Mouse (Mus musculus) hindbrain, postnatal 0 days (tissue): ENCODE data around the gene A930009A15Rik. TPM values are rescaled to one million over a fixed set of nuclear protein-coding genes. Genes with fewer than 3 reads are reported as not detected.

Source experiments
- ATAC-seq: fragments of 200-750 bp; cut with Nextera tagmentation; 2 replicates; pipeline ENCODE4 v1.8.0; 2017; ENCODE audit warnings: mild to moderate bottlenecking, moderate TSS enrichment, moderate library complexity
- DNase-seq: peaks from one replicate; pipeline ENCODE4 v3.0.0-alpha.2; 2015; ENCODE audit warnings: low spot score
- H3K27ac ChIP-seq: fragments of 300-500 bp; sonication (generic); 2 replicates; pipeline ENCODE4 v1.5.1; 2014; ENCODE audit warnings: mild to moderate bottlenecking
- H3K27me3 ChIP-seq: fragments of 300-500 bp; sonication (generic); 2 replicates; pipeline ENCODE4 v1.6.1; 2014; ENCODE audit warnings: low read length, mixed read lengths; ENCODE audit not compliant: insufficient read depth
- H3K36me3 ChIP-seq: fragments of 300-500 bp; sonication (generic); 2 replicates; pipeline ENCODE4 v1.6.1; 2014; ENCODE audit warnings: low read length, mixed read lengths; ENCODE audit not compliant: insufficient read depth
- H3K4me1 ChIP-seq: fragments of 300-500 bp; sonication (generic); 2 replicates; pipeline ENCODE4 v1.6.1; 2014; ENCODE audit warnings: antibody characterized with exemption, low read length, mixed read lengths; ENCODE audit not compliant: insufficient read depth
- H3K4me2 ChIP-seq: fragments of 300-500 bp; sonication (generic); 2 replicates; pipeline ENCODE4 v1.6.1; 2014; ENCODE audit warnings: low read depth, mild to moderate bottlenecking, low read length, moderate library complexity, mixed read lengths
- H3K4me3 ChIP-seq: fragments of 300-500 bp; sonication (generic); 2 replicates; pipeline ENCODE4 v1.5.1; 2014; ENCODE audit warnings: low read length
- H3K9ac ChIP-seq: fragments of 300-500 bp; sonication (generic); replicated peaks from 2 replicates; pipeline ENCODE4 v1.6.1; 2014; ENCODE audit warnings: mild to moderate bottlenecking, low read length, moderate library complexity, mixed read lengths
- H3K9me3 ChIP-seq: fragments of 300-500 bp; sonication (generic); 2 replicates; pipeline ENCODE4 v1.6.1; 2016; ENCODE audit warnings: low read length, mixed read lengths
- CTCF ChIP-seq: IDR thresholded peaks from 2 replicates; pipeline ENCODE4 v1.5.1; 2016; ENCODE audit warnings: antibody characterized with exemption, control low read depth, low read depth
- WGBS: fragments of 180-500 bp; shearing (Covaris S2); extraction: QIAGEN DNeasy Blood & Tissue Kit; methylation state at CpG from one replicate; pipeline ENCODE4 v1.1.7; 2014; 5-methylcytosine and 5-hydroxymethylcytosine counted together
- polyA plus RNA-seq: library from polyadenylated mRNA; unstranded; fragments of >200 nt; fragmentation: Nextera tagmentation; extraction: Ambion mirVana; gene quantifications from 2 replicates; pipeline ENCODE4 v1.2.1, GENCODE M21; 2015
- total RNA-seq: library from RNA; depleted of rRNA; stranded (reverse); fragments of >200 nt; gene quantifications from 2 replicates; pipeline ENCODE4 v1.2.3, GENCODE M21; 2014

Gene A930009A15Rik
- total and polyA plus RNA-seq, 2 experiments from 2014 or later, result 4.0 TPM; not detected in 1

DNA sequence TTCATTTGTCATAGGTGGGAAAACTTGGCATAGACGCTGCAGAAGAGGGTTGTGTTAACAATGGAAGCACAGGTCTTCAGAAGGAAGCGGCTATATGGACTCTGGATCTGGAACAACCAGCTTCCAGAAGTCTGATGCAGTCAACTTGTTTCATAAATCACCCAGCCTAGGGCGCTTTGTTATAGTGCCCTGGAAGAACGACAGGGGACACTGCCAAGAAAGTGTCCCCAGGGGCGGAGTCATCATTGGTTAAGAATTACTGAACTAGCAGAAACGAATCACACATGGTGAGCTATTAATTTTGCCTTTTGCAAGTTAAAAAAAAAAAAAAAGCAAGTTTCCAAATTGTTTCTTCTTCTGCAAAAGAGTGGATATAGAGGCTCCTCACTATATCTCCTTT, 26.9 kb upstream of the A930009A15Rik start:
- H3K36me3 ChIP-seq, result no peaks in the 10 kb centered on the region
- WGBS, result 80% methylated on average over 6 of the region's 6 CpGs
- H3K4me3 ChIP-seq, result no peak overlapping the region
- H3K9me3 ChIP-seq, result no peaks in the 10 kb centered on the region
- no peaks in the 10 kb centered on the region for H3K27me3 ChIP-seq
- DNase-seq (no peak), ATAC-seq (no peak)
- no peak overlapping the region for H3K4me2 ChIP-seq
- no peaks in the 10 kb centered on the region for H3K4me1 ChIP-seq
- no peak overlapping the region for H3K27ac ChIP-seq
- H3K9ac ChIP-seq, result no peak overlapping the region
- no peak for TF ChIP-seq CTCF

DNA sequence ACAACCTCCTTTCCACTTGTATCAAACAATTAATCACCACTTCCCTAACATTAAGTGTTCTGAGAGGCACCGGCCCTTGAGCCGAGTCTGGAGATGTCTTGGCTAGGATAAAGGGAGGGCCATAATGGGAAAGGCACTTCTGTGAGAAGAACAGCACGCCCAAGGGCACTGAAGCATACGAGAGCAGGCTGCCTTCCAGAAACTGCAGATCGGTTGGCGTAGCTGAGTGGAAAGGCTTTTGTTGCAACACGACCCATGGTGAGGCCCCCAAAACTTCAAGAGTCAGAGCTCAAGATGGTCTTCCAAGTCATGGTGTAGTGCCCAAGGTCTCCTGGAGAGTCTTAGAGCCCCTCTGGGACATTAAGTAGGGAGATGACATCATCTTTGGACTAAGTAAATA, 19.5 kb upstream of the A930009A15Rik start:
- no peak overlapping the region for H3K4me2 ChIP-seq
- H3K27ac ChIP-seq, result no peak overlapping the region
- 37% methylated on average over 7 of the region's 7 CpGs for WGBS
- peak; percentile 66 for DNase-seq
- no peak overlapping the region for H3K4me3 ChIP-seq
- no peaks in the 10 kb centered on the region for H3K9me3 ChIP-seq
- peak; percentile 70 for ATAC-seq
- no peak for TF ChIP-seq CTCF
- H3K9ac ChIP-seq, result no peak overlapping the region
- H3K27me3 ChIP-seq, result no peaks in the 10 kb centered on the region
- no peaks in the 10 kb centered on the region for H3K4me1 ChIP-seq
- no peaks in the 10 kb centered on the region for H3K36me3 ChIP-seq

- ATAC-seq, result no peak
- Histone ChIP-seq H3K9me3 (no peaks in the 10 kb centered on the region), H3K36me3 (no peaks in the 10 kb centered on the region), H3K4me3 (no peak overlapping the region), H3K4me1 (no peaks in the 10 kb centered on the region), H3K27me3 (no peaks in the 10 kb centered on the region), H3K27ac (no peak overlapping the region), H3K9ac (no peak overlapping the region), H3K4me2 (no peak overlapping the region)
- no peak for DNase-seq
- WGBS, result 86% methylated on average over 3 of the region's 3 CpGs
- no peak for TF ChIP-seq CTCF
These were observed 18.7 kb upstream of the A930009A15Rik start for GRCm38 (mm10) chr10:115551069-115551468.

DNA sequence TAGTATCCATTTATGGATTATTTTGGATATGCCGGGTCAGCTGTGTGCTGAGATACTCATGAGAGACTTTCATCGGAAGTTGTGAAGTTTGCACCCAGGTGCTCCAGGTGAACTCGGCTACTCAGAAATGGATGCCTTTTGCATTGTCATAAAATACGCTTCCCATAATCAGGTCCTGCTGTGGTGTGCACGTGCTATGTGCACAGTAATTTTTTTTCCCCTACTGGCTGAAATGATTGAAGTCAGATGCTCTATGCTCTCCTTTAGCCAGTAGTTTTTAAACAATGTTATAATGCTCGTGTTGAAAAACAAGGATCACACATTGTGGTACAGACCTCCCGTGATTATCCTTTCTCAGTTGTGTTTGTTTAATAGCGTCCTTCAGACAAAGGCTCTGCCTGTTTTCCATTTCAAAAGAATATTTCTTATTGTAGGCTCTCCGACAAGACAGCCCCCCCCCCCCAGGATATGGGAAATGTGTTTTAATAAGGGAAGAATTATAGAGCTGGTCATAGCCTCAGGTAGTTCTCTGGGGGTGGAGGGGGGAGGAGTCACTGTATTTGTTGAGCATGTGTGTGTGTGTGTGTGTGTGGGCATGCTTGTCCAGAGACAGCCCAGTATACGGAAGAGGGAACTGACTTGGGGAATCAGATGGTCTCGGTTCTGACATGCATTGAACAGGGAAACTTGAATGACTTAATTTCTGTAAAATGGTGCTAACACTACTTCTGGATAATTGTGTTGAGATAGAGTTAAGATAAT, 16.3 kb upstream of the A930009A15Rik start:
- Histone ChIP-seq H3K4me3 (no peak overlapping the region), H3K9me3 (no peaks in the 10 kb centered on the region), H3K36me3 (no peaks in the 10 kb centered on the region), H3K9ac (no peak overlapping the region), H3K27me3 (no peaks in the 10 kb centered on the region), H3K4me2 (no peak overlapping the region), H3K27ac (no peak overlapping the region), H3K4me1 (no peaks in the 10 kb centered on the region)
- WGBS, result 47% methylated on average over 11 of the region's 11 CpGs
- no peak for TF ChIP-seq CTCF
- ATAC-seq, result no peak
- DNase-seq, result no peak

DNA sequence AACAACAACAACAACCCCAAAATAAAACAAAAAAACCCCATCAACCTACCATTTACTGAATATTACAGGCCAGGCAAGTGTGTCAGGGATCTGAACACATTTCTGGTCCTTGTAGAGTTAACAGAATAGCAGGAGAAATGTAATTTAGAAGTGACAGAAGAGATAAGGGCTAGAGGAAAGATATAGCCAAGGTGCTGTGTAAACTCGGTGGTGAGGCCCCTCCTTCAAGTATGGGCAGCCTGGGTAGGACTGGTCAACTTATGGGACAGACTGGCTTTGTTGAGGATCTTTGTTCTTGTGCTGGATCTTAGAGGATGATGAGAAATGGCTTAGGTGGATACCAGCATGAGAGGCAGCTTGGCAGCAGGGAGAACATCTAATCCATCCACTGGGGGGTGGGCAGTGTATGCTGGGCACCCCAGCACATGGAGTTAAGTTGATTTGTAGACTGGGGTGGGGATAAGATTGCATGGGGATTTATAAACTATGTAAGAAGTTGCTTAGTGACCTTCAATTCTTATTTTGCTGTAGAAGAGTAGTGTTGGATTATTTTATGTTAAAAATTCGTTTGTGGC, 14.5 kb upstream of the A930009A15Rik start:
- Histone ChIP-seq H3K4me1 (no peaks in the 10 kb centered on the region), H3K27ac (no peak overlapping the region), H3K4me3 (no peak overlapping the region), H3K9ac (no peak overlapping the region), H3K27me3 (no peaks in the 10 kb centered on the region), H3K9me3 (no peaks in the 10 kb centered on the region), H3K36me3 (no peaks in the 10 kb centered on the region), H3K4me2 (no peak overlapping the region)
- WGBS, result 72% methylated on average over 2 of the region's 2 CpGs
- TF ChIP-seq CTCF, result no peak
- DNase-seq (no peak), ATAC-seq (no peak)

- ATAC-seq (peak; percentile 78), DNase-seq (no peak)
- Histone ChIP-seq H3K27ac (no peak overlapping the region), H3K4me1 (no peaks in the 10 kb centered on the region), H3K9ac (no peak overlapping the region), H3K9me3 (no peaks in the 10 kb centered on the region), H3K27me3 (no peaks in the 10 kb centered on the region), H3K4me3 (no peak overlapping the region), H3K4me2 (peak overlapping the region; percentile 31), H3K36me3 (no peaks in the 10 kb centered on the region)
- TF ChIP-seq CTCF, result no peak
- 14% methylated on average over 12 of the region's 12 CpGs for WGBS
These were observed 13.0 kb upstream of the A930009A15Rik start for GRCm38 (mm10) chr10:115556738-115557242.
